Mouse (Mus musculus) duodenum, adult 2 months (tissue): ENCODE results near the gene Gm13119. TPM values are rescaled to one million over a fixed set of nuclear protein-coding genes. Genes with fewer than 3 reads are reported as not detected.

Experiments used
- polyA plus RNA-seq: library from polyadenylated mRNA; depleted of rRNA; stranded (reverse); fragments of >200 nt; gene quantifications from 2 replicates; pipeline ENCODE4 v1.2.3, GENCODE M21; 2012; ENCODE audit warnings: low replicate concordance; rRNA removed

Gm13119 gene
- not detected in 2 replicates for polyA plus RNA-seq

DNA sequence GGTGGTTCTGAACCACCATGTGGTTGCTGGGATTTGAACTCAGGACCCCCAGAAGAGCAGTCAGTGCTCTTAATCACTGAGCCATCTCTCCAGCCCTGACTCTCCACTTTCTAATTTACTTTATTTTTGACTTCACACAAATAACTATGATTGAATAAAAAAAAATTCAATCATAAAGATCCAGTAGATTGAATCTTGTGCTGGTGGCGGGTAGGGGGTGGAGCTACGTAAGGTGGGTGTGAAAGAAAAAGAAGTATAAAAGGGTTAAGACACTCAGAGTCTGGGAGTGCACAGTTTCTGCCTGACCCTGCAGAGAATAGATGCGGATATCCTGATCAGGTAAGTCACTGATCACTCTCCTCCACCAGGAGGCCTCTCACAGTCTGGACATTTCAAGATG lies at the start of gene Gm13119:
Gene Gm13119, plus strand, starts transcription at position 301 of the 400 bp plus-strand sequence.

DNA sequence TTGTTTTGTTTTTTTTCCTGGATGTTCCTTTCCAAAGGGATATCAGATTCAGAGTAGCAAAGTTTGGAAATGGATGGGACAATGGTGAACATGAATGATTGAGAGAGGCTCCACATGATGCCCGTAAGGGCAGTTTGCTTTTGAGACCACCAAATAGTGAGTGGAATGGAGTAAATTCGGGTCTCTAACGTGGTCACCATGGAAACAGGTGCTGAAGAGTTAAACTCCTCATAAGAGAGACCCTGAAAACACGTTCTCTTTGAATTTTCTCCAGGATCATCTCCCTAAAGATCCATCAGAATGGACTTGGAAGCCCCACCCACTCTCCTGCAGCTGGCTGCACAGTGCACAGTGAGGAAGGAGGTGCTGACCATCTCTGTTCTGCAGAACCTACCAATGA lies 27.8 kb upstream of the Gm13119 start, which contains the start of gene Gm13128:
Gene Gm13128, plus strand, starts transcription at position 301 of the 400 bp plus-strand sequence.

DNA sequence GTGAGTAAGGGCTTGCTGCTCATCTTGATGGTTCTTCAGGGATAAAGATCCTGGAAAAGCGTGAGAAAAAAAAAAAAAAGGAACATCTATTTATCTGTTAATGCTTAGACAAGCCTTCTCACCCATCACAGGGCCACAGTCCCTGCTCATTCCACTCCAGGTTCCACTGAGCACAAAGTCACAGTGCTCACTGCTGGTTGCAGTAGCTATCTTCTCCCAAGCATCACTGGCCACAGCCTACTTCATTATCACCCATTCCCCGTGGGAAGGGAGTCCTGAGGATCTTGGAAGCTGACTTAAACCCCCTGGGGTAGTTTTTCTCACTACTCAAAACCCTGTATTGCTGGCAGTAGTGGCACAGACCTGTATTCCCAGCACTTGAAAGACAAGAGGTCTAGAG lies 20.2 kb downstream of the Gm13119 start, which contains the start of gene Pramef20:
Gene Pramef20, minus strand, starts transcription at position 23 of the 400 bp plus-strand sequence.

DNA sequence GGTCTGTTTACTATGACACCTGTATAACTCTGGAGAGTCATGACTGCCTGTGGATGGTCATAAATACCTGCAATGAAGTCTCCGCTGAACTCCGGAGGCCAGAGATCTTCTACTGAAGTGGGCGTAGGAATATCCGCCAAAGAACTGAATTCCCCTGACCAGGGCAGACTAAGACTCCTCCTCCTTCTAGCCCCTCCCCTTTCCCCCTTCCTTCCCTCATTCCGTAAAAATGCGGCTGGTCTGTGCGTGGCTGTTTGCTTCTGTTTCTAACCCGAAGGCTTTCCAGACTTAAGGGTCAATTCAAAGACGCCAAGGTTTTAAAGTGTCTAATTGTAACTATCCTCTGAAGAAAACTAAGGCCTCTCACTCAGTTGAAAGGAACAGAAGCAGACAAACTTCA lies 50.5 kb downstream of the Gm13119 start, which contains the start of gene Pramef12:
Gene Pramef12, minus strand, starts transcription at position 175 of the 400 bp plus-strand sequence.

Other genes starting within 250 kb of the Gm13119 start
- gene Oog3, start 195.3 kb upstream of the Gm13119 start, polyA plus RNA-seq: not detected in 2 replicates
- gene Oog2, start 167.2 kb upstream of the Gm13119 start, polyA plus RNA-seq: not detected in 2 replicates
- 0.22 TPM in 1 of 2 replicates, not detected in the other for gene C87977, start 144.6 kb upstream of the Gm13119 start, polyA plus RNA-seq
- not detected in 2 replicates for gene Pramel5, start 77.5 kb upstream of the Gm13119 start, polyA plus RNA-seq
- not detected in 2 replicates for gene Gm13128, start 27.7 kb upstream of the Gm13119 start, polyA plus RNA-seq
- not detected in 2 replicates for gene Pramef20, start 20.0 kb downstream of the Gm13119 start, polyA plus RNA-seq
- not detected in 2 replicates for gene Pramef12, start 50.5 kb downstream of the Gm13119 start, polyA plus RNA-seq
- not detected in 2 replicates for gene 1700012P22Rik, start 80.8 kb downstream of the Gm13119 start, polyA plus RNA-seq
- not detected in 2 replicates for gene Gm9944, start 95.4 kb downstream of the Gm13119 start, polyA plus RNA-seq
- not detected in 2 replicates for gene Aadacl3, start 105.8 kb downstream of the Gm13119 start, polyA plus RNA-seq
- gene 9430007A20Rik, start 161.9 kb downstream of the Gm13119 start, polyA plus RNA-seq: not detected in 2 replicates
- gene Gm13124, start 207.2 kb downstream of the Gm13119 start, polyA plus RNA-seq: not detected in 2 replicates